Mouse (Mus musculus) cerebral cortex, adult 2 months (tissue): ENCODE data around the gene Fam222a.

Source experiments
- WGBS: fragments of 180-500 bp; shearing (Covaris S2); methylation state at CpG from one replicate; pipeline ENCODE4 v1.1.7; 2018; 5-methylcytosine and 5-hydroxymethylcytosine counted together

Fam222a gene

DNA sequence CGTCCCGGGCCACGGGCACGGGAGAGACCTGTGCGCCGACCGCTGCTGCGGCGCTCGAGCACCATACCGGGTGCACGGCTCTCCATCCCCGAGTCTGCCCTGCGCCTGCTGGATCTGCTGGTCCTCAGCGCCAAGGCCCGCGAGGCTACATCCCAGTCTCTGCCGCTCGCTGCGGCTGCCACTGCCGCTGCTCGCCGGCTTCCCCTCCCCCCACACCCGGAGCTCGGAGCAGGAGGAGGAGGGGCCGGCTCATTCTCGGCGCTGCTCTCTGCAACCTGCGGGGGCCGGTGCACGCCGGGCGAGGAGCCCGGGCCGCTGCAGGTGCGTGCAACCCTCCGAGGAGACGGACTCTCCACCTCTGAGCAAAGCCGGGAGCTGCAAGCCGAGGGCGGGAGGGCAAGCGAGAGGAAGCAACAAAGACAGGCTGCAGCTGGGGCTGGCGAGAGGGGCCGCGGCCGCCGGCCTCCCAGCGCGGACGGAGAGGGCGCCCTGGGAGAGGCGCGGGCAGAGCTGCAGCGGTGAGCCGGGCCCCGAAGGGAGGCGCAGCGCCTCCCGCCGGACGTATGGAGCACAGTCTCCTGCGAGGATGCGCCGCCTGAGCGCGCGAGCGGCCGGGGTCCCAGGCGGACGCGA lies at the start of gene Fam222a:
TSS of gene Fam222a (plus strand) at position 452 of the 633 bp plus-strand sequence.
- under 1% methylated on average over 71 of the region's 72 CpGs for WGBS

DNA sequence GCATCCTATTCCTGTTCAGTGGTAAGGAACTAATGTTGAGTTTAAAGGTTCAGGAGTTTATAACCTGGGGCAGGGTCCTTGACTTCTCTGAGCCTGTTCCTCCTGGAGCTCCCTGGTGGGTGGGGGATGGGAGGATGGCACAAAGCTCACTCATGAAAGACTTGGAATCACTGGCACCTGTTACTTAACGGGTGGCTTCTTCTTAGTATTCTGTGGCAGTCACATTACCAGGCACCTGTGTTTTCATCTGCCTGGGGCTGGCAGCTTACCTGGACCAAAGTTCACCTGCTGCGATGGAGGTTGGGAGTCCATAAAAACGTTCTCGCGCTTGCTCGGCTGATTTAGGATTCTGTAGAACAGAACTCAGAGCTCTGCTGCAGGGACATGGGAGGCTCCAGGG lies 39.5 kb upstream of the Fam222a start:
- WGBS: 87% methylated on average over 6 of the region's 6 CpGs

DNA sequence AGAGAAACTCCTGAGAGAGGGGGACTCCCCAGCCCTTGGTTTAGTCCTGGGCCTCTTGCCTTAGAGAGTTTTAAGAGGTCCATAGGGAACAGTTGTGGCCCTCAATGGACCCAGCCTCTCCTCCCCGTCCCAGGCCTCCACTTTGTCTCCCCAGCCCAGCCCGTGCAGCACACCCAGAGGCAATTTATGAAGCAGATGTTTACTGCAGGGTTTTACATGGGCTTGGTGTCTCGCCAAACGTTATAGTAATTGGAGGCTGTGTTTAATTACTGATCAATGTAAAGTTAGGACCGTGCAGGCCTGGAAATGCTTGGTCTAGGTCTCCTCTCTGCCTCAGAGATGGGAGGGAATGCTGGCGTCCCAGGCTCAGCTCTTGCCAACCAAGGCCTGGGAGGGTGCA lies 37.5 kb upstream of the Fam222a start:
- 78% methylated on average over 6 of the region's 6 CpGs for WGBS

DNA sequence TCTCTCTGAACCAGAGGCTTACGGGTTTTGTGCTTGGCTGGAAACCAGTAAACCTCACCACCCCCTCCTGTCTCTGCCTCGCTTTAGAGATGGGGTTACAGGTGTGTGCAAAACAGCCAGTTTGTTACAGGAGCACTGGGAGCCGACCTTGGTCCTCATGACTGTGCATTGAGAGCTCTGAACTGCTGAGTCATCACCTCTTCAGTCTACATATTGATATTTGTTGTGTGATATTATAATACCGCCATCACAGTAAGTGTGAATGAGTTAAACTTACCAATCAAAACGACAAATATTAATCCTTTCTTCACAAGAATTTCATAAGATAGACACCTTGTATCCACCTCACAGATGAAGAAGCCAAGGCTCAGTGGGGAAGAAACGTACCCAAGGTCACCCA lies 35.8 kb upstream of the Fam222a start:
- WGBS: 84% methylated on average over 6 of the region's 6 CpGs

DNA sequence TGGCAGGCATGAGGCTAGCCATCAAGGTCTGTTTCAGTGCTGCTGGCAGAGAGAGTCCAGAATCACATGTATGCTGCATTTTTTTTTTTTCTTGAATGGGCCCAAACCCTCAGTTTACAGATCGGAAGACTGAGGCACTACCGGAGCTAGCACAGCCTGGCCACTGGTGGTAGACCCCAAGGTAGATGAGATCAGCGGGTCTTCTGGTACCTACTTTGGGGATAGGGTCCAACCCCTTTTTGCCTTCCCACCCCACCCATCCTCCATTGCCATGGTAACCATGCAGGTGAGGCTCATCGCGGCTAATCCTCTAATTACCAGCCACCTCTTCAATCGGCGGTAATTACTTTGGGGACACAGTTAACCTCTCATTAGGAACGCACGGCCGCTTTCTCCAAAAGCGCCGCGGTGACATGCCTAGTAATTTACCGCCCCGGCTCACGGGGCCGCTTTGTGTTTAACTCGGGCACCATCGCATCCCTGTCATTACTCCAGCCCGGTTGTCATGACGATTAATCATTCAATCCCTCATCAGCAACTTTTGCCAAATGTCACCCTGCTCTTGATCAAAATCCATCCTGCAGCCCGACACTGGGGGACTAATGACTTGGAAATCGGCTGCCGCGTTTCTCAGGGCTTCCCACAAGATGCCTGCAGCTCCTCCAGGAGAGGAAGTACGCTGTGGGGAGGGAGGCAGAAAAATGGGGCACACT lies 30.4 kb upstream of the Fam222a start:
- 7% methylated on average over 26 of the region's 26 CpGs for WGBS

DNA sequence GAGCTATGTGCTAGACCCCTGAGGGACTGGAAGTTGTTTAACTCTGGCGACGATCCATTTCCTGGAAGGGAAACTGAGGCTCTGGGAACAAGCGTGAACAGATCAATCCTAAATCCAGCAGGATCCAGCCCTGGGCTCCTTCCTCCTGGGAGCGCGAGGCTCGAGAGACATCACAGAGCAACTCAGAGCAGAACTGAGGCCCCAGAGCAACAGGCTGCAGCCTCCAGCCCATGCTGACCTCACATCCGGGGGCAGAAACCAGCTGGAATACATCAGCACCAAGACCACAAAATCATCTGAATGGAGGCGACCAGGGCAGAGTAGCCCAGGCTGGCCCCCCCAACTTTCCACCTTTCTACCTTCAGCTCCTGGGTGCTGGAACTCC lies 29.8 kb upstream of the Fam222a start:
- WGBS: 29% methylated on average over 8 of the region's 8 CpGs

DNA sequence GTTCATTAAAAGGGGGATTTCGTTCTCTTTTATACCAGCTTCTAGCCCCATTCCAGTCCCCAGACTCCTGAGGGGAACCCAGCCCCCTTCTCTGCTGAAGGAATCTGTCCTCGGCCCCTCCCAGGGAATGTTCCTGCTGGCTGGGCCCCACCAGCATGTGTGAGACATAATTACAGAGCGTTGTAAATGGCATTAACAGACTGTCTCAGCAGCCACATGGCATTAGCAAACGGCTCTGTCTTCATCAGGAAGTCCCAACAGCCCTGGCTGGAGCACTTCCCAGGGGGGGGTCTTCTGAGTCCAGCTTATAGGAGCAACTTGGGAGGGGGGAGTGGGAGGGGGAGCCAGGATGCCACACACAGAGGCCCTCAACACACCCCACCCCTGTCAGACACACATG lies 29.1 kb upstream of the Fam222a start:
- 39% methylated on average over 4 of the region's 4 CpGs for WGBS

DNA sequence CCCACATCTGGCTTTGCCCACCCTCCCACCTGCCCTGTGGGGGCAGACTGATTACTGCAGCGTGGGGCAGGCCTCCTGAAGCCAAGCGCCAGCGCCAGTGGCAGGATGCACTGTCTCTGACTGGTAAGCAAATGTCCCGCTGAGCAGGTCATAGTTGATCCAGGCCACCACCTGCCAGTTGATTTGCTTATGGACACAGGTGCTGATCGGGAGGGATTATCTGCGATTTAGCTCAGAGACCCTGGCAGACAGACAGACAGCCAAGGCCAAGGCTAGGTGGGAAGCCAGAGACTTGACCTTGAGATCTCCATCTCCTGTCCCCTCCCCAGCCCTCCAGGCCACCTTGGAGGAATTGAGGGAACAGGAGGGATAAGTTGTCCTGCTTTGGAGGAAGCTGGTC lies 28.1 kb upstream of the Fam222a start:
- WGBS: 84% methylated on average over 6 of the region's 6 CpGs

DNA sequence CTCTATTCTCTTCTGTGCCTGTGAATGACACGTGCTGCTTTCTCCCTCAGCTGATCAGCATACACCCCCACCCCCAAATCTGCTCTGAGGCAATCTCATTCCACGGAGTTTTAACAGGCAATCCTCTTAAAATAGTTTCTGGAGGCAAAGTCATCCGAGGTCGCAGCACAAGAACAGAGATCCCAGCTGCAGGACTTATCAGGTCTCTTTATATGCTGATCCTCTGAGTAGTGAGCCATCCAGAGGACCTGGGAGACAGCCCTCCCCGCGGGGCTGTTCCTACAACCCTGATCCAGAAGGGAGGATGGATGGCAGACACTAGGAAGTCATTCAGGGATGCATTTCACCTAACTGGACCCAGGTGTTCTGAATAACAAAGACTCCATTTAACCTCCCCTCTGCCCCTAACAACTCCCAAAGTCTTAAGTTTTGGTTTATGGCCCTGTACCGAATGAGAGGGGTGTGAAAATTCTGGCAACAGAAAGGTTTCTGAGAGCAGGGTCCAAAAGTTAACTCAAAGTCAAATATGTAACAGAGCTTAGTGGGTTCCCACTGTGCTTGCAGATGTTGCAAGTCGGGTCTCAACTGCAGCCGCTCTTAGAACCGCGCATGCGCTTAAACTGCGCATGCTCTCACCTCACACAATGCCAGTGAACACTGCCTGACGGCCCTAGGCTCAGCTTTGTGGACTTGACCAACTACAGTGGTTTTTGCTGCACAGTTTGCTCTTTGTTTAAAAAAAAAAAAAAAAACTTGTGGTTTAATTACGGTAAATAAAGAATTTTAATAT lies 26.0 kb upstream of the Fam222a start:
- 58% methylated on average over 15 of the region's 15 CpGs for WGBS

DNA sequence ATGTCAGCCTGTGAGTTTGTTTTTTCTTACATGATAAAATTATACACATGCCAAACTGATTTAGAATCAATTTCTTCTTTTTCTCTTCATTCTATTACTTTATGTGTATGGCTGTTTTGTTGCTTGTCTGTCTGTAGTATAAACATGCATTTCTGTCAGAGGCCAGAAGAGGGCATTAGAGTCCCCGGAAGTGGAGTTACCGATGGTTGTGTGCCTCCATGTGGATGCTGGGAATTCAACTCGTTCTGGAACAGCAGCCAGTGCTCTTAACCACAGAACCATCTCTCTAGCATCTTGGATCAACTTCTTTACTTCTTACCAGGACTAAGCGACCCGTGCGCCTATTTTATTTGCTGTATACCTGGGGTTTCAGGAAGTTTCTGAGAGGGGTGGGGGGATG lies 24.2 kb upstream of the Fam222a start:
- 90% methylated on average over 6 of the region's 6 CpGs for whole genome bisulfite sequencing

DNA sequence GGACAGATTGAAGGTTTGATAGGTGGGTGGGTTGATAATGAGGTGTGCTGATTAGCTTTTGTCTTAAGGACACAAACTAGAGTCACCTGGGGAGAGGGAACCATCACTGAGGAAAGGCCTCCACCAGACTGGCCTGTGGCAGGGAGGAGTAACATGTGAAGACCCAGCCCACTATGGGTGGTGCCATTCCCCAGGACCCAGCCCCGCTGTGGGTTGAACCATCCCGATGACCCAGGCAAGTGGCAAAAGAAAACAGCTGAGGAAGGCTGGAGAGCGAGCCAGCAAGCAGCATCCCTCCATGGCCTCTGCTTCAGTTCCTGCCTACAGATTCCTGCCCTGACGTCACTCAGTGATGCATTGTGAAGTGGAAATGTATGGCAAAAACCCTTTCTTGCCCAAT lies 23.6 kb upstream of the Fam222a start:
- WGBS: 89% methylated on average over 4 of the region's 4 CpGs

DNA sequence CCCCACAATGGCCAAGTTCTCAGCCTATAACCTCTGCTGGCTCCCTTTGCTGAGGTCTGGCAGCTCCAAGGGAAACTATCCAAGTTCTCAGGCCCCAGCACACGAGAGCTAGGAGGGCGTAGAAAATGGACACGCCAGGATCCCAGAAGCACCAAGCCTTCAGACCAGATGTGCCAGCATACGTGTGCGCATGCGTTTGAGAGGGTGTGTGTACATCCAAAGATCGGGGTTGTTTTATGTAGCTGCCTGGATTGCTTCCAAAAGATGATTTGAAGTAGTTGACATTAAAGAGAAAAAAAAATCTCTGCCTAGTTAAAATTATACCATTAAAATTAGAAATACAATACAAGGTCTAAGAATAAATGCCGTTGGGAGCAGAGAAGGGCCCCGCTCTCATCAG lies 22.7 kb upstream of the Fam222a start:
- WGBS: 58% methylated on average over 9 of the region's 9 CpGs

DNA sequence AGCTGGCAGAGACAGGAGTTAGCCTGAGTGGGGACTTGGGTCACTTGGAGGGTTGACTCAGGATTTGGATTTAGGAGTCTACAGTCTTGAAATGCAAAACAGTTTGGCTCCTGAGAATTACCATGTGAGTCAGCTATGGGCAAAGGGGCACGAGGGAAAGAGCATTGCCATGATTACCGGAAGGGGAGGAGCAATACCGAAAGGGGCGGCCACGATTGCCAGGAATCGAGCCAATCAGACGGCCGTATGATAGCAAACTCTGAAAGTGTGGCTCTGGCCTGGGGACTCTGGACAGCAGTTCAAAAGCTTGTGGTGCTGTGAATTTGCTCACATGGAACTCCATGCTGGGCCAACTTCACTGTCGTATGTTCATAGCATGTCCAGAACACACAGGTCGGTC lies 18.8 kb upstream of the Fam222a start:
- WGBS: 92% methylated on average over 10 of the region's 10 CpGs

DNA sequence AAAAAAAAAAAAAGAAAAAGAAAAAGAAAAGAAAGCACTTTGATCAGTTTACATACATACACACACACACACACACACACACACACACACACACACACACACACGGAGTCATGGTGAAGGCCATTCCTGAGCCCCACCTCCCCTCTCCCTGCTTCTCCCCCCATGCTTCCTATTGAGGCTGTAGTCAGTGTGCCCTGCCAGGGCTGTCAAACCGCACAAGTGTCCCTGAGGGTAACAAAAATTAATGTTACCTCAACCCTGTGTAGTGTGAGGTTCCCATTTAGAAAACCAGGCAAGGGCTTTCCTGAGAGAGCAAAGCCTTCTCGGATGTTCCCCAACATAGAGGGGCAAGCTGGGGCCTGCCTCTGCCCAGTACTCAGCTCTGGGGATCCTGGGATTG lies 18.0 kb upstream of the Fam222a start:
- WGBS: 88% methylated on average over 3 of the region's 3 CpGs

DNA sequence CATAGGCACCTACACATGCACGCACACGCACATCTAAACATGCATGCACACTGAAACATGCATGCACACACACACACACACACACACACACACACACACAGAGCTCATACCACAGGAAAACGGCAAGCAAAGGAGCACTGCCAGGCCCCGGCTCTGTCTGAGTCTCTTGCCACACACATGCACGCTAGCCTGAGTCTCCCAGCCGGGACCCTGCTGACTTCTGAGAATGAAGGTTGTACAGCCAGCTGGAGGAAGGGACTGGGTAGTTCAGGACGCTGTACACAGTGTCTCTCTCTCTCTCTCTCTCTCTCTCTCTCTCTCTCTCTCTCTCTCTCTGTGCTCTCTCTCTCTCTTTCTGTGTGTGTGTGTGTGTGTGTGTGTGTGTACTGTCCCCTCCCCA lies 17.4 kb upstream of the Fam222a start:
- WGBS: 51% methylated on average over 7 of the region's 7 CpGs

DNA sequence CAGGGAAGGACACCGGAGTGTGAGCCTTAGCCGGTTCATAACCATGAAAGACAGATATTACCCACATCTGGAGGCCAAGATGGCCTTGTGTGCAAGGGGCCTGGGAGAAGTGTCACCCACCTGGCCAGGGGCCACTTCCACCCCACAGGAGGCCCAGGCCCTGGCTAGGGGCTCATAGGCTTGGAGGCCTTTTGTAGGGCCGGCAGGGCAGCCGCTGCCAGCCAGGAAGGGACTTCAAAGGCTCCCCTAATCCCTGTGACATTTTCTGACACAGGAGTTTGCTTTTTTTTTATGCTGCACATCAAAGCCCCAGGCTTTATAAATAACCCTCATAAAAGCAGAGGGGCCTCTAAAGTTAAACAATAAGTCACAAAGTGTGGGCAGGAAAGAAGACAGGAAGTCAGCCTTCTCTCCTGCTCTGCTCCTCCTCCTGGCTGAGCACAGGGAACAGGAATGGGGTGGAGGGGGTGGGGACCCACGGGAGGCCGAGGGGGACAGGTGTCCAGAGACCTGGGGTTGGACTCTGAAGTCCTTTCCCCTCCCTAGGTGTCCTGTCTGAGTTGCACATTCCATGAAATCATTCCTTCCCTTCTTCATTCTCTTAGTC lies 16.8 kb upstream of the Fam222a start:
- WGBS: 45% methylated on average over 6 of the region's 6 CpGs

DNA sequence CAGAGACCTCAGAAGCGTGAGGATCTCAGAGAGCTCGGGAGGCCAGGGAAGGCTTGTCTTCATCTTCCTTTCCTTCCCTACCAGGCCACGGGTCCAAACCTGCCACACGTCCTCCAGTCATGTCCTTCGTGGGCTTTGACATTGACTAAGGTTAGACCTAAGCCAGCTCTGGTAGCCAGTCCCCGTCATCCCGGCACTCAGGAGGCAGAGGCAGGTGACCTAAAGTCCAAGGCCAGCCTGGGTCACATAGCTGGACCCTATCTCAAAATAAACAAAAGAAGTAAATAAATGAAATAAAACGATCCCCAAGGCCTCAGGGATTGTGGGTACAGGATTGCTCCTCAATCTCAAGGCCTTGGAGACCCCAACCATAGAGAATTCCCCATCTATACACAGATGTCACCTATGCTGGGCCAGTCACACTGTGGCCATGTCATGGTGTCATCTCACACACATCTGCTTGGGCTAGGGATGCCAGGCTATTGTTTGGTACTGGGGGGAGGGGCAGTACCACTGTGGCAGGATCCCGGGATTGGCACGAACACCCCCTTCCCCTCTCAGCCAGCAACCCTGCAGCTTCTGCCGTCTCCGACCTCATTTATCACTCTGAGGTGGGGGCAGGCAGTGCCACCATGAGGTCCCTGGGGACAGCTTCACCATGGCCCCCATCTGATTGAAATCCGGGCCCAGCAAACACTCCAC lies 15.2 kb upstream of the Fam222a start:
- 63% methylated on average over 13 of the region's 13 CpGs for WGBS

DNA sequence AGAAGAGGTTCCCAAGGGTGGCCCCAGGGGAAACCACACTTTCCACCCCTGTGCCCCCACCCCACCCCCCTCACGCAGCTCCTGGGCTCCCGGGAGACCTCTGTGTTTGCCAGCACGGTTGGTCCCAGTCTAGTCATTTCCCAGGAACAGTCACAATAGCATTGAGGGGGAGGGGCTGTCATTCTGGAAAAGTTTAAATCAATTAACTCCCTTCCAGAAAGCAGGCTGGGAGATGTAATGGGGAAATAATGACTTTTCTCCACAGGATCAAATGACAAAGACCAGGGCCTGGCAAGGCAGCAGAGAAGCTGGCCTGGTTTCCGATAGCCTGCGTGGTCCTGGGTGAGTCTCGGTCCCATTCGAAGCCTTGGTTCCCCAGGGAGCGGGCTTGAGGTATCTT lies 14.1 kb upstream of the Fam222a start:
- WGBS: 53% methylated on average over 8 of the region's 8 CpGs

DNA sequence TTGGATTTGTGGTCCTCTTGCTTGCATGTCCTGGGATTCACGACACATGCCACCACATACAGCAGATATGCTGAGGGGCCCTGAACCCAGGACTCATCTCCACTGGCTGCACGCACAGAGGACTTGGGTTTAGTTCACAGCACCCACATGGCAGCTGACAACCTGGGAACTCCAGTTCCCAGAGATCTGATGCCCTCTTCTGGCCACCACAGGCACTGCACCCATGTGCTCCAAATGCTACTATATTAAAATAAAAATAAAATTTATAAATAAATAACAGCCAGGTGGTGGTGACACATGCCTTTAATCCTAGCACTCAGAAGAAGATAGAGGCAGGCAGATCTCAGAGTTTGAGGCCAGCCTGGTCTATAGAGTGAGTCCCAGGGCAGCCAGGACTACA lies 12.4 kb upstream of the Fam222a start:
- 100% methylated on average over 2 of the region's 2 CpGs for WGBS

DNA sequence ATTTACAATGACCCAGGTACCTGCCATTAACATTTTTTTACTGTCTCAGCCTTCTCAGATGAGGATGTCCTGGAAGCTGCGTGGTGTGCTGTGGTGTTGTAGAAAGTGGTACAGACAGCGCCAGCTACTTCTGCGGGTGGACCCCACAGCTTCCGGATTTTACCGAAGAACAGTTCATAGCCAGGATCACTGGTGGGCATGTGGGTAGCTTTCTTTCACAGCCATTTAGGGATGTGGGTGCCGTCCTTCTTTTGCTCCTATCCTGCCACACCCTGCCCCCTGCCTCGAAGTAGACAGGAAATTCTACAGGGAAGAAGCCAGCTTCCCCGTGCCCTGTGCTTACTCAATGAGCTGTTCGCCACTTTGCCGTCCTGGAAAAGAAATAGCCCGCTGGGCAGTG lies 11.7 kb upstream of the Fam222a start:
- 65% methylated on average over 11 of the region's 11 CpGs for WGBS

DNA sequence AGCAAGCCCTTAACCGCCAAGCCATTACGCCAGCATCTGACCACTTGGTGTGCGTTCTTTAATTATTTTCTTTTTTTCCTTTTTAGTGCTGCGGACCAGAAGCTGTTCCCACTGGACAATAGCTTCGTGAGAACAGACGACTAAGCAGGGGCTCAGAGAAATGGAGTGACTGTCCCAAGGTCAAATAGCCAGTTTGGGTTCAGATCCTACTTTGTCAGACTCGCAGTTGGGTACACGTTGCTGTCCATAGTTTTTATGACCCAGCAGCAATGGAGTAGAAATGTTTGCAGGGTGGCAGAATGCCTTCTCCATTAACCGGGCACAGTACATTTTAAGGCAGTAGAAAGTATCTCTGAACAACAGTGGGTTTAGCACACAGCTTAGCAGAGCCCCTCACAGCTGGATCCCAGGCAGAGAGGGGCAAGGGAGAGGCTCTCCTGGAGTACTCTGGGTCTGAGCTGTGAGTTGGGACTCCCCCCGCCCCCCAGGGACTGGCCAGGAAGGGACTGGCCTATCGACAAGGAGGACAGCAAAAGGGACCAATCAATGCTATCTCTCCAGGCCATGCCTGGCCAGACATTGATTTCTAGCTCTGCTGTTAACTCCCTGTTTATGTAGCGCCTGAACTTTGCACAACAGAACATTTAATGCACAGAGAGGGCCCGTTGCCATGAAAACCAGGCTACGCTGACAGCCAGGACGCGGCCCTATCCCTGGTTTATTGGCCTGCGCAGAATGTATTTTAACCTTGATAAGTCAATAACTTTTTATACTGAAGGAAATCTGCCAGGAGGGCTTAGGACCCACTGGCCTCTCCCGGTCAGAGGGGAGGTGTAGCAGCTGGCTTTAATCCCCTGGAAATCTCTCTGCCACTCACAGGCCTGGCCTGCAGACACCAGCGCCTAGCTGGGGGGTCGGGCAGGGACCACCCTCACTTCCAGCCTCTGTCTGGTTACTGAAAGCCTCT lies 9.8 kb upstream of the Fam222a start:
- WGBS: 79% methylated on average over 20 of the region's 20 CpGs
